Mouse (Mus musculus): ENCODE data around the gene Aurkb. TPM values are rescaled to one million over a fixed set of nuclear protein-coding genes. Genes with fewer than 3 reads are reported as not detected.

Gene Aurkb
- total RNA-seq, 2 experiments from 2014 or later, result 32.9 to 102 TPM

GRCm38 (mm10) chr11:69062194-69062760, 16.8 kb downstream of the Aurkb start:
- ATAC-seq (replicated peaks; ENCODE audit: low FRiP score, poor library complexity, severe bottlenecking), result no peak

- peak; percentile 30 for ATAC-seq (replicated peaks; ENCODE audit: low FRiP score, poor library complexity, severe bottlenecking)
These were observed 17.3 kb downstream of the Aurkb start for GRCm38 (mm10) chr11:69062761-69063224.

GRCm38 (mm10) chr11:69063413-69064201, 18.2 kb downstream of the Aurkb start:
- ATAC-seq (replicated peaks; ENCODE audit: low FRiP score, poor library complexity, severe bottlenecking), result peak; percentile 22; the same call in 1 of the 2 replicates

GRCm38 (mm10) chr11:69064259-69065133, 19.0 kb downstream of the Aurkb start:
- no peak for ATAC-seq (replicated peaks; ENCODE audit: low FRiP score, poor library complexity, severe bottlenecking)

GRCm38 (mm10) chr11:69065394-69065925, 20.0 kb downstream of the Aurkb start:
- ATAC-seq (replicated peaks; ENCODE audit: low FRiP score, poor library complexity, severe bottlenecking), result no peak

GRCm38 (mm10) chr11:69066163-69066861, 20.9 kb downstream of the Aurkb start:
- peak; percentile 26; the same call in 1 of the 2 replicates for ATAC-seq (replicated peaks; ENCODE audit: low FRiP score, poor library complexity, severe bottlenecking)

GRCm38 (mm10) chr11:69066956-69067355, 21.5 kb downstream of the Aurkb start:
- ATAC-seq (replicated peaks; ENCODE audit: low FRiP score, poor library complexity, severe bottlenecking), result peak; percentile 50

- ATAC-seq (replicated peaks; ENCODE audit: low FRiP score, poor library complexity, severe bottlenecking), result no peak
These were observed 22.2 kb downstream of the Aurkb start for GRCm38 (mm10) chr11:69067601-69068000.

- ATAC-seq (replicated peaks; ENCODE audit: low FRiP score, poor library complexity, severe bottlenecking), result no peak
These were observed 24.6 kb downstream of the Aurkb start for GRCm38 (mm10) chr11:69070093-69070492.

- peak; percentile 74 for ATAC-seq (replicated peaks; ENCODE audit: low FRiP score, poor library complexity, severe bottlenecking)
These were observed 25.3 kb downstream of the Aurkb start, which contains the start of gene Tmem107 for GRCm38 (mm10) chr11:69070590-69071222. TSS of gene Tmem107 (plus strand) at chr11:69070806.

GRCm38 (mm10) chr11:69071262-69071661, 25.8 kb downstream of the Aurkb start:
- no peak for ATAC-seq (replicated peaks; ENCODE audit: low FRiP score, poor library complexity, severe bottlenecking)

GRCm38 (mm10) chr11:69072234-69072633, 26.8 kb downstream of the Aurkb start:
- no peak for ATAC-seq (replicated peaks; ENCODE audit: low FRiP score, poor library complexity, severe bottlenecking)

GRCm38 (mm10) chr11:69072666-69073064, 27.2 kb downstream of the Aurkb start:
- no peak for ATAC-seq (replicated peaks; ENCODE audit: low FRiP score, poor library complexity, severe bottlenecking)

- peak; percentile 69 for ATAC-seq (replicated peaks; ENCODE audit: low FRiP score, poor library complexity, severe bottlenecking)
These were observed 27.8 kb downstream of the Aurkb start for GRCm38 (mm10) chr11:69073065-69073888.

- ATAC-seq (replicated peaks; ENCODE audit: low FRiP score, poor library complexity, severe bottlenecking), result no peak
These were observed 28.7 kb downstream of the Aurkb start for GRCm38 (mm10) chr11:69073951-69074775.

GRCm38 (mm10) chr11:69074776-69075069, 29.3 kb downstream of the Aurkb start:
- ATAC-seq (replicated peaks; ENCODE audit: low FRiP score, poor library complexity, severe bottlenecking), result no peak

GRCm38 (mm10) chr11:69075764-69076479, 30.5 kb downstream of the Aurkb start:
- ATAC-seq (replicated peaks; ENCODE audit: low FRiP score, poor library complexity, severe bottlenecking), result no peak

Data from erythroblast, adult 5-6 weeks (primary cell).